Mouse (Mus musculus) heart, embryonic 14.5 days (tissue): ENCODE measurements at regions not wholly inside any gene's neighbourhood (a gene's known extent, or its start where the extent isn't known, plus 50 kb on each side); places are given as distances from the start of the nearest gene placed in this dataset.

ENCODE experiments used
- ATAC-seq: fragments of 200-750 bp; cut with Nextera tagmentation; 2 replicates; pipeline ENCODE4 v1.8.0; 2017; ENCODE audit warnings: low read depth, moderate TSS enrichment; ENCODE audit not compliant: insufficient number of reproducible peaks, insufficient read depth, low FRiP score
- H3K27ac ChIP-seq, 2 experiments: fragments of 200-500 bp in 1 of 2; fragments of 300-500 bp in 1 of 2; sonication (generic) in 1 of 2; replicated peaks in 1 of 2; 2 replicates each; pipeline ENCODE4 v1.5.1; 2012 to 2014; ENCODE audit warnings: low read depth in 2 of 2, low read length in 2 of 2, control low read depth in 1 of 2, mild to moderate bottlenecking in 1 of 2, mixed read lengths in 1 of 2; ENCODE audit not compliant: control insufficient read depth in 1 of 2, insufficient read depth in 1 of 2
- H3K27me3 ChIP-seq: fragments of 300-500 bp; sonication (generic); 2 replicates; pipeline ENCODE4 v1.6.1; 2014; ENCODE audit warnings: mild to moderate bottlenecking, low read length, control low read depth; ENCODE audit not compliant: control insufficient read depth, insufficient read depth
- H3K36me3 ChIP-seq: fragments of 300-500 bp; sonication (generic); 2 replicates; pipeline ENCODE4 v1.6.1; 2014; ENCODE audit warnings: mild to moderate bottlenecking, control low read depth, low read length, mixed read lengths; ENCODE audit not compliant: control insufficient read depth, insufficient read depth
- H3K4me1 ChIP-seq, 2 experiments: fragments of 200-500 bp in 1 of 2; fragments of 300-500 bp in 1 of 2; sonication (generic) in 1 of 2; 2 replicates each; pipeline ENCODE4 v1.6.1; 2012 to 2014; ENCODE audit warnings: low read length in 2 of 2, control low read depth in 1 of 2, mixed read lengths in 1 of 2; ENCODE audit not compliant: control insufficient read depth in 2 of 2, insufficient read depth in 2 of 2
- H3K4me2 ChIP-seq: fragments of 300-500 bp; sonication (generic); 2 replicates; pipeline ENCODE4 v1.6.1; 2014; ENCODE audit warnings: mild to moderate bottlenecking, low read length
- H3K4me3 ChIP-seq, 2 experiments: fragments of 200-500 bp in 1 of 2; fragments of 300-500 bp in 1 of 2; sonication (generic) in 1 of 2; 2 replicates each; pipeline ENCODE4 v1.5.1; 2012 to 2014; ENCODE audit warnings: low read length in 2 of 2, mild to moderate bottlenecking in 2 of 2, control low read depth in 1 of 2, low read depth in 1 of 2, moderate library complexity in 1 of 2; ENCODE audit not compliant: control insufficient read depth in 1 of 2, insufficient read depth in 1 of 2
- H3K9ac ChIP-seq: fragments of 300-500 bp; sonication (generic); 2 replicates; pipeline ENCODE4 v1.6.1; 2014; ENCODE audit warnings: mild to moderate bottlenecking, low read length
- H3K9me3 ChIP-seq: fragments of 300-500 bp; sonication (generic); 2 replicates; pipeline ENCODE4 v1.6.1; 2016; ENCODE audit warnings: low read length, control low read depth; ENCODE audit not compliant: control insufficient read depth
- WGBS: fragments of 180-500 bp; shearing (Covaris S2); extraction: QIAGEN DNeasy Blood & Tissue Kit; methylation state at CpG from one replicate; pipeline ENCODE4 v1.1.7; 2014; 5-methylcytosine and 5-hydroxymethylcytosine counted together

GRCm38 (mm10) chr14:47862556-47862955 is 214.3 kb downstream of the Ktn1 start:
- Histone ChIP-seq H3K27ac (no peak overlapping the region), H3K27me3 (no peaks in the 10 kb centered on the region), H3K9me3 (no peaks in the 10 kb centered on the region), H3K36me3 (no peaks in the 10 kb centered on the region), H3K4me1 (no peaks in the 10 kb centered on the region), H3K9ac (no peak overlapping the region), H3K4me2 (no peak overlapping the region), H3K4me3 (no peak overlapping the region)
- ATAC-seq, result no peak
- whole genome bisulfite sequencing, result 58% methylated on average over 1 of the region's 1 CpGs

DNA sequence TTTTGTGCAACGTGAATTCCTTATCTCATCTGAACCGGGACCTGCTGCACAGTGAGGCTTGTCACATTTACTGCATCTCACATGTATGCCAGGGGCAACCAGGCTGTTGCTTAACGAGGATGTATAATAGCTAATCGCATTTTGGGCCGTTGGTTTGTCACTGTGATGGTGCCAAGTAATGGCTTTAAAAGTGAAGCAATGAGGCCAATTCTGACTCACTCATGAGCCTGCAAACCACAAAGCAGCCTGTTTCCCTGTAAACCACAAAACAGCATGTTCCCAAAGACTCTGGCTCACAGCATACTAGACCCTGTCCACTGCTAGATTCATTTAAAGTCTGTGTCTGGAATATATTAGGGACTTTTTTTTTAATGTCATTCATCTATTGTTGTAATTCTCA is 214.8 kb downstream of the Ktn1 start:
- Histone ChIP-seq H3K9me3 (no peaks in the 10 kb centered on the region), H3K36me3 (no peaks in the 10 kb centered on the region)
- 59% methylated on average over 5 of the region's 5 CpGs for WGBS

DNA sequence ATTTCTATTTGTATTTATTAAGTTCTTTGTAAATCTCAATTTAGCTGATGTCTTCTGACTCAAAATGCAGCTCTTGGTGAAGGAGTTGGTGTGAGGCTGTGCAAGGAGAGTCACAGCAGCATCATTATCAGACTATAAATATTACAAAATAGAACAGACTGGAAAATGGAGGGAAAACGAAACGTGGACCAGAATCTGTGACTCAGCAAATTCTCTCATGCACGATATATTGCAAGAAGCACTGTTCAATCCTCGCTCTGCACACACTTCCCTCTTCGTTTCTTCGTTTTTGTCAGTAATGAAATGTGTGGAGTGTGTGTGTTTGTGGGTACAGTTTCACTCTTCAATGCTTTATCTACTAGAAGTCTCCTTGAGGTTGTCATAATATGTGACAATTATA is 215.5 kb downstream of the Ktn1 start:
- Histone ChIP-seq H3K9ac (no peak overlapping the region), H3K4me3 (no peak overlapping the region), H3K27ac (no peak overlapping the region), H3K9me3 (no peaks in the 10 kb centered on the region), H3K4me1 (no peaks in the 10 kb centered on the region), H3K27me3 (no peaks in the 10 kb centered on the region), H3K4me2 (no peak overlapping the region), H3K36me3 (no peaks in the 10 kb centered on the region)
- no peak for ATAC-seq
- 78% methylated on average over 6 of the region's 6 CpGs for WGBS

More for the DNA sequence above, 214.8 kb downstream of the Ktn1 start:
- Histone ChIP-seq H3K4me1 (no peaks in the 10 kb centered on the region), H3K4me2 (no peak overlapping the region), H3K9ac (no peak overlapping the region), H3K27me3 (no peaks in the 10 kb centered on the region), H3K4me3 (no peak overlapping the region), H3K27ac (no peak overlapping the region)
- no peak for ATAC-seq

DNA sequence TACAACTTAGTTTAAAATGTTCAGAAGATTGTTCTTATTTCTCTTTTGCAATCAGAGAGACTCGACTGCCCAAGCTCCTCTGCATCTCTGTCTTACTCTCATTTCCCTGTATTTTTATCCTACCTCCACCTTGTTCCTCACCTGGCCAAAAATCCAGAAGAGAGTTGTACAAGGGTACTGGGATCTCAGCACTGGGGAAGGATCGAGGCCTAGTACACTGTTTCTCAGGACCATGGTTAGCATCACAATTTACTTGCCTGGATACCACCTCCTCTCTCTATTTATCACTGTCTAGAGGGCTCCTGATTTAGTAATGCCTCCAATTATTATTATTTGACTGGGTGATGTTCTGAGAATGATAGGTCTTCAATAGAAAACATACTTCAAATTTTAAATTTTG is 218.8 kb downstream of the Ktn1 start:
- H3K4me3 ChIP-seq, result no peak overlapping the region
- no peaks in the 10 kb centered on the region for H3K4me1 ChIP-seq
- H3K9ac ChIP-seq, result no peak overlapping the region
- no peaks in the 10 kb centered on the region for H3K9me3 ChIP-seq
- no peaks in the 10 kb centered on the region for H3K36me3 ChIP-seq
- no peak overlapping the region for H3K27ac ChIP-seq
- 78% methylated on average over 2 of the region's 2 CpGs for WGBS
- ATAC-seq, result no peak
- H3K27me3 ChIP-seq, result no peaks in the 10 kb centered on the region
- H3K4me2 ChIP-seq, result no peak overlapping the region

GRCm38 (mm10) chr14:47868258-47868780 is 220.1 kb downstream of the Ktn1 start:
- Histone ChIP-seq H3K4me1 (no peaks in the 10 kb centered on the region), H3K27ac (no peak overlapping the region), H3K27me3 (no peaks in the 10 kb centered on the region), H3K9ac (no peak overlapping the region), H3K9me3 (no peaks in the 10 kb centered on the region), H3K36me3 (no peaks in the 10 kb centered on the region), H3K4me2 (no peak overlapping the region), H3K4me3 (no peak overlapping the region)
- ATAC-seq, result no peak
- WGBS, result 78% methylated on average over 3 of the region's 3 CpGs

GRCm38 (mm10) chr14:47876585-47876984 is 228.3 kb downstream of the Ktn1 start:
- ATAC-seq, result no peak
- Histone ChIP-seq H3K9ac (no peak overlapping the region), H3K4me2 (no peak overlapping the region), H3K9me3 (no peaks in the 10 kb centered on the region), H3K36me3 (no peaks in the 10 kb centered on the region), H3K27ac (no peak overlapping the region), H3K4me3 (no peak overlapping the region), H3K4me1 (no peaks in the 10 kb centered on the region), H3K27me3 (no peaks in the 10 kb centered on the region)
- 54% methylated on average over 5 of the region's 5 CpGs for WGBS

GRCm38 (mm10) chr14:47877167-47877566 is 228.9 kb downstream of the Ktn1 start:
- no peak overlapping the region for H3K4me2 ChIP-seq
- H3K9me3 ChIP-seq, result no peaks in the 10 kb centered on the region
- no peak overlapping the region for H3K27ac ChIP-seq
- no peaks in the 10 kb centered on the region for H3K4me1 ChIP-seq
- H3K36me3 ChIP-seq, result no peaks in the 10 kb centered on the region
- H3K4me3 ChIP-seq, result no peak overlapping the region
- H3K9ac ChIP-seq, result no peak overlapping the region
- no peaks in the 10 kb centered on the region for H3K27me3 ChIP-seq
- ATAC-seq, result no peak
- 82% methylated on average over 3 of the region's 3 CpGs for WGBS

DNA sequence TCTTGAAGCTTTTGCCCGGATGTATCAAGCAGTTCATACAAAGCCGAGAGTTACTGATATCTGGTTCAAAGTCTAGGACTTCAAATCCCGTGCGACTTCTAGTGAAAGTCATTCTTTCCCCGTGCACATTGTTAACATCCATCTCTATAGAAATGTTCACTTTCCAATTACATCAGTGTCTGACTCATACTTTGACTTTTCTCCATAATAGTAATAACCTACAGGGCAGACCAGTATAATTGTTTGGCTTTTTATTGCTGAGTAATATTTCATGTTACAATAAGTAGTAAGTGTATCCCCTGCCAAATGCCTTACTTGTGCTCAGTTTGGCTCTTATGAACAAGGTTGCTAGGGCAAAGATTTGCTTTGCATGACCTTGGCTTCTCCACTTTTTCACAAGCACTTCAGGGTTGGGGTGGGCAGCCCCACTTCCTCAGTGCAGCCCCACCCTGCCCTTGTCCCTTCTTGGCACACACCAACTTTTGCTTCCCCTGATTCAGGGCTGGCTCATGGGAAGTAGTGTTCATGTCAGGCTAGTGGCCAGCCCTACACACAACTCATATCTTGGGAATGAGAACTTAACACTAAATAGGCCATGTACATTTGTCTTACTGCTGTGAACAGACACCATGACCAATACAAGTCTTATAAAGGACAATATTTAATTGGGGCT is 229.7 kb downstream of the Ktn1 start:
- H3K9me3 ChIP-seq, result no peaks in the 10 kb centered on the region
- no peaks in the 10 kb centered on the region for H3K27me3 ChIP-seq
- H3K27ac ChIP-seq, result no peak overlapping the region
- ATAC-seq, result no peak
- H3K36me3 ChIP-seq, result no peaks in the 10 kb centered on the region
- no peak overlapping the region for H3K4me3 ChIP-seq
- WGBS, result 90% methylated on average over 5 of the region's 5 CpGs
- H3K4me2 ChIP-seq, result no peak overlapping the region
- no peak overlapping the region for H3K9ac ChIP-seq
- H3K4me1 ChIP-seq, result no peaks in the 10 kb centered on the region
